Mouse (Mus musculus): ENCODE data around the gene Slit1. TPM values are rescaled to one million over a fixed set of nuclear protein-coding genes. Genes with fewer than 3 reads are reported as not detected.

Gene Slit1
- not detected for total RNA-seq (2023)

GRCm38 (mm10) chr19:41743396-41743795 is at the start of gene Slit1:
Gene Slit1, minus strand, starts transcription at chr19:41743665.

GRCm38 (mm10) chr19:41581706-41582420 is 161.6 kb downstream of the Slit1 start, which contains the start of gene Gm340:
Gene Gm340, plus strand, starts transcription at chr19:41582370.

Other genes with a start within 250 kb of the Slit1 start
- 10 to 100 TPM; 32.7 to 38.4 TPM for gene Gm340, start 161.3 kb downstream of the Slit1 start, total RNA-seq (2023)
- 1 to 10 TPM; 2.2 to 2.7 TPM for gene Arhgap19, start 58.4 kb upstream of the Slit1 start, total RNA-seq (2023)
- gene Frat1, start 86.3 kb upstream of the Slit1 start, total RNA-seq (2023): 10 to 100 TPM; 53.0 to 53.4 TPM
- gene Frat2, start 104.5 kb upstream of the Slit1 start, total RNA-seq (2023): 100 to 1,000 TPM; 107 to 120 TPM
- gene Rrp12, start 152.5 kb upstream of the Slit1 start, total RNA-seq (2023): 10 to 100 TPM; 28.4 to 31.6 TPM
- 10 to 100 TPM; 54.0 to 58.5 TPM for gene Pgam1, start 168.3 kb upstream of the Slit1 start, total RNA-seq (2023)
- 10 to 100 TPM; 47.2 to 54.1 TPM for gene Exosc1, start 189.8 kb upstream of the Slit1 start, total RNA-seq (2023)
- 10 to 100 TPM; 38.3 to 47.9 TPM for gene Zdhhc16, start 189.8 kb upstream of the Slit1 start, total RNA-seq (2023)
- gene Mms19, start 237.5 kb upstream of the Slit1 start, total RNA-seq (2023): 100 to 1,000 TPM; 101 to 136 TPM
- gene Ubtd1, start 238.1 kb upstream of the Slit1 start, total RNA-seq (2023): 1 to 10 TPM; 8.2 to 9.1 TPM